Mouse (Mus musculus): ENCODE measurements around the gene Plekhh3.

GRCm38 (mm10) chr11:101181961-101182360 lies 10.8 kb upstream of the Plekhh3 start:
- TF ChIP-seq CTCF (IDR thresholded peaks at IDR 0.05; ENCODE audit: borderline replicate concordance, insufficient read depth, low read depth, low read length) = no peak
- no peak for TF ChIP-seq POLR2A (IDR thresholded peaks at IDR 0.05; ENCODE audit: borderline replicate concordance, insufficient read depth, low read length)
